Mouse (Mus musculus) ES-Bruce4 (cell line): ENCODE measurements around the gene Madcam1.

Experiments
- CTCF ChIP-seq: IDR thresholded peaks from one replicate; pipeline ENCODE4 v1.8.1; 2011; ENCODE audit warnings: low read depth, low read length
- EP300 ChIP-seq: IDR thresholded peaks from 2 replicates; pipeline ENCODE4 v1.6.1; 2011; ENCODE audit warnings: low read depth, low read length; ENCODE audit not compliant: insufficient read depth
- POLR2A ChIP-seq: IDR thresholded peaks from one replicate; pipeline ENCODE4 v1.8.1; 2011; ENCODE audit warnings: low read length; ENCODE audit not compliant: insufficient read depth

DNA sequence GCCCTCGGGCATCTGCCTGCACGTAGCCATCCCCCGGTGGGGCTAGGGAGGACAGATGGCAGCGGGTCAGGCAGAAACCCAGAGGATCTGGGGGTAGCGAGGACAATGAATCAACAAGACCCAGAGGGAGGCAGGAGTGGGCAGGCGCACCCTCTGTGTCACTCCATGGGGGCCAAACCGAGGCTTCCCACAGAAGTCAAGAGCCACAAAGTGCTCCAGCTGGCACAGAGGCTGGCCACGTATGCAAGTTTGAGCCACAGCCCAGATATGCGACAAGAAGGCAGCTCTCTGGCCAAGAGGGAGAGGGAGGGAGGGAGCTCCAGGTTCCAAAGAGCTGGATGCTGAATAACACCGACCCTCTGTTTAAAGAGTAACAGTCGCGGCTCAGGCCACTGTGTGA is 40.4 kb upstream of the Madcam1 start:
- TF ChIP-seq POLR2A (no peak), CTCF (no peak), EP300 (no peak)
